Mouse (Mus musculus) lung, adult 10 weeks (tissue): Measurements from ENCODE around the gene Skp2. TPM values are rescaled to one million over a fixed set of nuclear protein-coding genes. Genes with fewer than 3 reads are reported as not detected.

Source experiments
- polyA plus RNA-seq: library from polyadenylated mRNA; stranded (reverse); fragments of 350-450 nt; fragmentation: Illumina TruSeq; extraction: RNeasy Lipid Tissue Mini Kit (QIAGEN cat#74804); gene quantifications from one replicate; pipeline ENCODE4 v1.2.3, GENCODE M21; 2014; ENCODE audit warnings: low read depth, low replicate concordance; ENCODE audit not compliant: insufficient read depth

The Skp2 gene
- polyA plus RNA-seq = 1.3 TPM

GRCm38 (mm10) chr15:9155325-9155724, at the start of gene Skp2:
Skp2 (minus strand) TSS chr15:9155425.

GRCm38 (mm10) chr15:9140252-9140680, 15.0 kb downstream of the Skp2 start, which contains the start of gene Lmbrd2:
Lmbrd2 (plus strand) TSS chr15:9140550.

GRCm38 (mm10) chr15:9070912-9071555, 84.2 kb downstream of the Skp2 start, which contains the start of gene Nadk2:
Nadk2 (plus strand) TSS chr15:9071260.

Other genes starting within 250 kb of the Skp2 start
- not detected for gene Ranbp3l, start 187.5 kb downstream of the Skp2 start, polyA plus RNA-seq
- 10.3 TPM for gene Nadk2, start 84.2 kb downstream of the Skp2 start, polyA plus RNA-seq
- gene Lmbrd2, start 14.9 kb downstream of the Skp2 start, polyA plus RNA-seq = 5.0 TPM
- gene Ugt3a1, start 121.5 kb upstream of the Skp2 start, polyA plus RNA-seq = not detected
- gene Ugt3a2, start 180.1 kb upstream of the Skp2 start, polyA plus RNA-seq = not detected